Mouse (Mus musculus) spleen, adult 2 months (tissue): ENCODE measurements at regions not wholly inside any gene's neighbourhood (a gene's known extent, or its start where the extent isn't known, plus 50 kb on each side); places are given as distances from the start of the nearest gene placed in this dataset.
"Not testable (repeated sequence)": the region's sequence is repeated elsewhere in the genome, so short reads cannot be mapped to it uniquely, and the experiment has no call there.

ENCODE experiments used
- DNase-seq, 2 experiments: peaks; one replicate each; pipeline versions ENCODE4 v3.0.0 to v3.0.0-alpha.2; 2012 to 2021; ENCODE audit warnings: low spot score in 2 of 2, low read depth in 1 of 2
- H3K27ac ChIP-seq: fragments of 200-500 bp; 2 replicates; pipeline ENCODE4 v1.5.1; 2012; ENCODE audit warnings: low read length, inconsistent platforms; ENCODE audit not compliant: insufficient read depth
- H3K27me3 ChIP-seq: fragments of 200-500 bp; 2 replicates; pipeline ENCODE4 v1.6.1; 2012; ENCODE audit warnings: mild to moderate bottlenecking, moderate library complexity, low read length, inconsistent platforms; ENCODE audit not compliant: control insufficient read depth, insufficient read depth
- H3K36me3 ChIP-seq: fragments of 200-500 bp; 2 replicates; pipeline ENCODE4 v1.6.1; 2012; ENCODE audit warnings: mild to moderate bottlenecking, low read length, inconsistent platforms; ENCODE audit not compliant: control insufficient read depth, insufficient read depth
- H3K4me1 ChIP-seq: fragments of 200-500 bp; 2 replicates; pipeline ENCODE4 v1.6.1; 2011; ENCODE audit warnings: inconsistent platforms; ENCODE audit not compliant: control insufficient read depth, insufficient read depth, insufficient read length
- H3K4me3 ChIP-seq: fragments of 200-500 bp; 2 replicates; pipeline ENCODE4 v1.5.1; 2011; ENCODE audit warnings: mild to moderate bottlenecking, inconsistent platforms; ENCODE audit not compliant: insufficient read depth, insufficient read length; ENCODE audit errors: extremely low read depth
- CTCF ChIP-seq: fragments of 200-500 bp; IDR thresholded peaks from 2 replicates; pipeline ENCODE4 v1.5.1; 2011; ENCODE audit warnings: mild to moderate bottlenecking, inconsistent platforms; ENCODE audit not compliant: insufficient read depth, insufficient read length, insufficient replicate concordance; ENCODE audit errors: extremely low read depth
- POLR2A ChIP-seq: fragments of 200-500 bp; IDR thresholded peaks from 2 replicates; pipeline ENCODE4 v1.6.1; 2011; ENCODE audit warnings: low read depth, low read length, inconsistent platforms
- WGBS: fragments of 180-500 bp; shearing (Covaris S2); methylation state at CpG from one replicate; pipeline ENCODE4 v1.1.7; 2018; 5-methylcytosine and 5-hydroxymethylcytosine counted together

DNA sequence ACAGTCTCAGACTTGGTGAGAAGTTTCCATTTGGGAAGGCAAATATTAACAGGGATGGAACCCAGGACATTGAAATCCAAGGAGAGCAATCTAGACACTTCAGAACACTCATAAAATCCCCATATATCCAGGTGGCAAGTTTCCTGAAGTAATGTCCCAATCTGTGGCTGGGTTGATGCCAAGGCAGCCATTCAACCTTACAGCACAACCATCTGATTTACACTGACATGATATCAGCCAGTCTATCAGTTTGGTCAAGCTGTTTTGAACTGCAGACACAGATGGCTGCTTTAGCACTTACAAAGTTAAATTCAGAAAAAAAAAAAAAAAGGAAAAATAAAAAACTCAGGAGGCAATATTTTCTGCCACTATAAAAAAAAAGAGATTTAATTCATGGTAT lies 381.2 kb upstream of the Htr2a start:
- Histone ChIP-seq H3K27ac (no peak overlapping the region), H3K4me3 (no peak overlapping the region), H3K4me1 (no peaks in the 10 kb centered on the region), H3K27me3 (no peaks in the 10 kb centered on the region), H3K36me3 (no peaks in the 10 kb centered on the region)
- TF ChIP-seq CTCF (no peak), POLR2A (no peak)
- DNase-seq = no peak

GRCm38 (mm10) chr14:74267086-74267485 lies 373.6 kb upstream of the Htr2a start:
- Histone ChIP-seq H3K27ac (no peak overlapping the region), H3K4me3 (no peak overlapping the region), H3K27me3 (no peaks in the 10 kb centered on the region), H3K4me1 (no peaks in the 10 kb centered on the region), H3K36me3 (no peaks in the 10 kb centered on the region)
- 42% methylated on average over 1 of the region's 1 CpGs for WGBS
- DNase-seq = no peak
- TF ChIP-seq POLR2A (no peak), CTCF (no peak)

GRCm38 (mm10) chr14:74294560-74294959 lies 346.1 kb upstream of the Htr2a start:
- no peaks in the 10 kb centered on the region for H3K36me3 ChIP-seq
- TF ChIP-seq POLR2A (no peak), CTCF (no peak)
- WGBS = 83% methylated on average over 3 of the region's 3 CpGs
- no peaks in the 10 kb centered on the region for H3K4me1 ChIP-seq
- H3K27ac ChIP-seq = no peak overlapping the region
- no peak for DNase-seq
- H3K27me3 ChIP-seq = no peaks in the 10 kb centered on the region
- H3K4me3 ChIP-seq = no peak overlapping the region

DNA sequence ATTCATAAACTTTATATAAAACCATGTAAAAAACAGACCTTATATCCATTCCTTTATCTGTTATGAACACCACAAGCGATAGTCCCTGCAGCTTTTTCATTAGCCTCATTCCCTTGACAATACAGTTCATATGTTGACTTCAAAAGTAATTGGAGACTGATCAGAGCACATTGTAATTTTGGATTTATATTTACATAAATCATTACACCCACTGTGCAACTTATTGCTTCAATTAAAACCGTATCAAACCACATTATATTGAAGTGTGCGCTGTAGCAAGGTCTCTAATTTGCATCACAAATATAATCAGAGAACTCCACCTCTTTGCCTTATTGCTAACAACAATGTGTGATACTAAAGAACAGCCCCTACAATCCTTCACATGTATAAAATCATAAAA lies 336.2 kb upstream of the Htr2a start:
- no peak overlapping the region for H3K27ac ChIP-seq
- H3K4me1 ChIP-seq = no peaks in the 10 kb centered on the region
- DNase-seq = no peak
- TF ChIP-seq POLR2A (no peak), CTCF (no peak)
- H3K27me3 ChIP-seq = no peaks in the 10 kb centered on the region
- no peaks in the 10 kb centered on the region for H3K36me3 ChIP-seq
- 85% methylated on average over 3 of the region's 3 CpGs for WGBS
- no peak overlapping the region for H3K4me3 ChIP-seq

GRCm38 (mm10) chr14:74306717-74307307 lies 333.8 kb upstream of the Htr2a start:
- H3K27me3 ChIP-seq = no peaks in the 10 kb centered on the region
- no peaks in the 10 kb centered on the region for H3K36me3 ChIP-seq
- 92% methylated on average over 16 of the region's 16 CpGs for WGBS
- no peak overlapping the region for H3K27ac ChIP-seq
- no peak for DNase-seq
- H3K4me3 ChIP-seq = no peak overlapping the region
- TF ChIP-seq CTCF (no peak), POLR2A (no peak)
- no peaks in the 10 kb centered on the region for H3K4me1 ChIP-seq

GRCm38 (mm10) chr14:74309451-74309850 lies 331.2 kb upstream of the Htr2a start:
- not testable (repeated sequence) for H3K4me3 ChIP-seq, H3K36me3 ChIP-seq, DNase-seq, H3K27ac ChIP-seq, H3K4me1 ChIP-seq, H3K27me3 ChIP-seq
- WGBS = 91% methylated on average over 2 of the region's 2 CpGs

GRCm38 (mm10) chr14:74327291-74327690 lies 313.3 kb upstream of the Htr2a start:
- Histone ChIP-seq H3K27me3 (no peaks in the 10 kb centered on the region), H3K4me3 (no peak overlapping the region), H3K4me1 (no peaks in the 10 kb centered on the region), H3K27ac (no peak overlapping the region), H3K36me3 (no peaks in the 10 kb centered on the region)
- DNase-seq = no peak
- 78% methylated on average over 1 of the region's 1 CpGs for WGBS
- no peak for TF ChIP-seq POLR2A
- no peak for TF ChIP-seq CTCF
